Mouse (Mus musculus) megakaryocyte, embryonic 14.5 days (primary cell): Measurements from ENCODE around the gene Slc44a1. TPM values are rescaled to one million over a fixed set of nuclear protein-coding genes. Genes with fewer than 3 reads are reported as not detected.

Source experiments
- H3K27me3 ChIP-seq: replicated peaks from 2 replicates; pipeline ENCODE3; 2012; ENCODE audit warnings: inconsistent platforms
- H3K36me3 ChIP-seq: replicated peaks from 2 replicates; pipeline ENCODE3; 2012; ENCODE audit warnings: low read length, inconsistent platforms, mixed read lengths
- H3K4me1 ChIP-seq: 2 replicates; pipeline ENCODE4 v1.6.1; 2012; ENCODE audit warnings: inconsistent platforms
- H3K4me3 ChIP-seq: replicated peaks from 2 replicates; pipeline ENCODE3; 2012; ENCODE audit warnings: moderate library complexity, mild to moderate bottlenecking, inconsistent platforms
- H3K9me3 ChIP-seq: 2 replicates; pipeline ENCODE4 v1.6.1; 2012; ENCODE audit warnings: inconsistent platforms
- FLI1 ChIP-seq: IDR thresholded peaks from 2 replicates; pipeline ENCODE4 v1.6.1; 2012; ENCODE audit warnings: low read length, inconsistent platforms, mixed read lengths
- GATA1 ChIP-seq: IDR thresholded peaks from 3 replicates; pipeline ENCODE4 v1.6.1; 2012; ENCODE audit warnings: mixed read lengths, low read length, inconsistent platforms, borderline replicate concordance
- polyA plus RNA-seq: library from polyadenylated mRNA; stranded (reverse); fragments of >175 nt; gene quantifications from 2 replicates; pipeline ENCODE4 v1.2.3, GENCODE M21; 2012; ENCODE audit warnings: low replicate concordance; ENCODE audit not compliant: insufficient read depth

Slc44a1 gene
- polyA plus RNA-seq, 1 experiment, result 6.2 TPM

DNA sequence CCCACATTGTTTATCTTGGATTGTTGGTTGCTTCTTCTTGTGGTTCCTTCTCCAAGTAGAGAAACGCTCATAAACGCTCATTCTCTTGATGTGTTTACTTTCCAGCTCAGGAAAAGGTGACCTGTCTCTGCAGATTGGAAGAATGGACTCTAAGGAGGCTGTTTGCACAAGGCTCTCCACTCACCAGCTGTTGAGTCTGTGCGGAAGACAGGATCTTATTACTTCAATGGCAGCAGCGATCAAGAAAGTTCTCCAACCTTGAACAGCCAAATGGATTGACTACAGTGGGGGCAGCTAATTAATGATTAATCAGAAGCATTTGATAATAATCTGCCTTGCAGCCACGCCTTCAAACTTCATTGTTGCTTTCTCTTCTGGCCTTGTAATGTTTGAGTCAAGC lies 181.3 kb downstream of the Slc44a1 start:
- Histone ChIP-seq H3K27me3 (peaks cover 17% of the 10 kb centered on the region), H3K36me3 (no peaks in the 10 kb centered on the region), H3K9me3 (no peaks in the 10 kb centered on the region), H3K4me3 (no peak overlapping the region), H3K4me1 (no peaks in the 10 kb centered on the region)
- TF ChIP-seq FLI1 (no peak), GATA1 (no peak)

DNA sequence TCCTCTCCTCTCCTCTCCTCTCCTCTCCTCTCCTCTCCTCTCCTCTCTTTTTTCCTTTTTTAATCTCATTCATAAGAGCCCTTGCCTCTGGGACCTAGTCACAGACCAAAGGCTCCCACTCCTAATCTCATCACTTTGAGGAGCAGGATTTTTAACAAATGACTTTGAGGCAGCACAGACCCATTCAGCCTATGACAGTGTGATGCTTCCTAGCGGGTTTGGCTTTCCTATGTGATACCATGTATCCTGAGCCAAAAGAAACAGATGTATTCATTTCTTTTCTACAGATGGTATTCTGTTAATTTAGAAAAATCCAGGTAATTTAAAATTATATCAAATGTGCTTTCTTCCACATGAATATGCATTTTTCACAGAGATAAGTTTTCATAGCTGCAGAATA lies 183.5 kb downstream of the Slc44a1 start:
- no peak overlapping the region for H3K4me3 ChIP-seq
- no peaks in the 10 kb centered on the region for H3K9me3 ChIP-seq
- H3K27me3 ChIP-seq, result peaks cover 30% of the 10 kb centered on the region
- H3K36me3 ChIP-seq, result no peaks in the 10 kb centered on the region
- TF ChIP-seq GATA1 (no peak), FLI1 (no peak)
- no peaks in the 10 kb centered on the region for H3K4me1 ChIP-seq

DNA sequence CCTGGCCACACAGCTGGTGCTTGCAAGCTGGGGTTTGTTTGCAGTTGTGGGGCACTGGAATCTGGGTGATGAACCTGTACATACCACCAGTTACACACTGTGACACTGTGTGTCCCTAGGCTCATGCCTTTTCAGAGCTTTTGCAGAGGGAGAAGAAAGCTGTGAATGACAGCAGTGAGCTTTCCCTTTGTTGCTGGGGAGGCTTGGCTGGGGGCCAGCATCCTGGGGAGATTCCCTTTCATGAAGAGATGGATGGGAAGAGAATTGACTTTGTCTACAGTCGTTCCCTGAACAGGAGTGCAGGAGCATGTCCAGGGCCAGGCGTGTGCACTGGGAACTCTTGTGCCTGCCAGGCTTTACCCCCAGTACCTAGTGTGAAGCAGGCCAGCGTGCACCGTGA lies 184.6 kb downstream of the Slc44a1 start:
- Histone ChIP-seq H3K36me3 (no peaks in the 10 kb centered on the region), H3K9me3 (no peaks in the 10 kb centered on the region), H3K4me3 (no peak overlapping the region)

DNA sequence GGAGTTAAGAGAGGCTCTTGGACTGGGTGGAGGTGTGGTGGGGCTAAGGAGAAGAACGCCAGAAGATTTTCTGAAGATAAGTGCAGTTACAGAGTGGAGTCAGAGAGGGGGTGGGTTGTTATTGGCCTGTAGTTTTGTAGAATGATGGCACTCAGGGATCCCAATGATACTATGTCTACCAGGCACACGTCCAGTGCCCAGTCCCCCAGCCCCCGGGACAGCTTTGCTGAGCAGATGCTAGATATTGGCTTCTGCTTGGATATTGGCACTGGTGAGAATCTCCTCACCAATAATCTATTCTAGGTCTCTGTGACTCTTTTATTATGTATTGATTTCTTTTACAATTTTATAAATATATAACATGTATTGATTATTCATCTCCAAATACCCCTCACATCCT lies 185.1 kb downstream of the Slc44a1 start:
- H3K36me3 ChIP-seq, result no peaks in the 10 kb centered on the region
- no peaks in the 10 kb centered on the region for H3K9me3 ChIP-seq
- TF ChIP-seq FLI1, result no peak
- no peak for TF ChIP-seq GATA1
- H3K27me3 ChIP-seq, result peaks cover 42% of the 10 kb centered on the region
- H3K4me1 ChIP-seq, result no peaks in the 10 kb centered on the region
- no peak overlapping the region for H3K4me3 ChIP-seq

More for the DNA sequence above, 184.6 kb downstream of the Slc44a1 start:
- TF ChIP-seq GATA1, result no peak
- TF ChIP-seq FLI1, result no peak
- peaks cover 41% of the 10 kb centered on the region for H3K27me3 ChIP-seq
- H3K4me1 ChIP-seq, result no peaks in the 10 kb centered on the region

DNA sequence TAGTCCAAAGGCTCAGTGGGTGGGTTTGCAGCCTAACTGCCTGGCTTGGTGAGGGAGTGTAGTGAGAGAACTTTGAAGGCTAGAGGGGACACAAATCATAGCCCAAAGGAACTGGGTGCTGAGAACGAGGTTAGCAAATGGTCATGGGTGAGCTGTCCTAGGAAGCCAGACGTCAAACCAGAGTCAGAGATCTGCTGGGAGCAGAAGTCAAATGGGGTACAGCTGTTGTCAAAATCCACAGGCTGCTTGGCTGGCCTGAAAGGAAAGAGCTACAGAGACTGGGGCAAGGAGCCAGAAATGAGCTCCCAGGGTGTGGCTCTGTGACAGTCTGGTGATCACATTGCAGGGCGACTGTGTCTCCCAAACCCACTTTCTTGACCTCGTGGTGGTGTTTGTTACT lies 188.7 kb downstream of the Slc44a1 start:
- Histone ChIP-seq H3K4me3 (no peak overlapping the region), H3K9me3 (no peaks in the 10 kb centered on the region), H3K27me3 (peaks cover 67% of the 10 kb centered on the region), H3K4me1 (peaks cover 13% of the 10 kb centered on the region), H3K36me3 (no peaks in the 10 kb centered on the region)
- TF ChIP-seq GATA1 (no peak), FLI1 (no peak)

DNA sequence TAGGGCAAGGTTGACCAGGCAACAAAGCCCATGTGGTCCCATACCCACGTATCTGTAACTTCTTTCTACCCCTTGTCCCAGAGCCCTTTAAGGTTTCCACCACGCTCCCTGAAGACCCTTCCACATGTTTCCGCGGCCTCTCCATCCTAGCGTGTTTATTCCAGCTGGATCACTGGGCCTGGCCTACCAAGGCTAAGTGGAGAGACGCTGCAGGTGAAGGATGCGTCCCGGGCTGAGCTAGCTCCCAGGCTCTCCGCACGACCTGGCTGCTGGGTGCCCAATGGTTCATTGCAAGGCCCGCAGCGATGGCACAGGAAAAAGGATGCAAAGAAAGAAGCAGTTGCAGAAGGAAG lies 190.7 kb downstream of the Slc44a1 start:
- TF ChIP-seq GATA1 (no peak), FLI1 (no peak)
- peaks cover 13% of the 10 kb centered on the region for H3K4me1 ChIP-seq
- H3K36me3 ChIP-seq, result no peaks in the 10 kb centered on the region
- H3K27me3 ChIP-seq, result peaks cover 64% of the 10 kb centered on the region
- no peaks in the 10 kb centered on the region for H3K9me3 ChIP-seq
- peak overlapping the region; percentile 90 for H3K4me3 ChIP-seq

DNA sequence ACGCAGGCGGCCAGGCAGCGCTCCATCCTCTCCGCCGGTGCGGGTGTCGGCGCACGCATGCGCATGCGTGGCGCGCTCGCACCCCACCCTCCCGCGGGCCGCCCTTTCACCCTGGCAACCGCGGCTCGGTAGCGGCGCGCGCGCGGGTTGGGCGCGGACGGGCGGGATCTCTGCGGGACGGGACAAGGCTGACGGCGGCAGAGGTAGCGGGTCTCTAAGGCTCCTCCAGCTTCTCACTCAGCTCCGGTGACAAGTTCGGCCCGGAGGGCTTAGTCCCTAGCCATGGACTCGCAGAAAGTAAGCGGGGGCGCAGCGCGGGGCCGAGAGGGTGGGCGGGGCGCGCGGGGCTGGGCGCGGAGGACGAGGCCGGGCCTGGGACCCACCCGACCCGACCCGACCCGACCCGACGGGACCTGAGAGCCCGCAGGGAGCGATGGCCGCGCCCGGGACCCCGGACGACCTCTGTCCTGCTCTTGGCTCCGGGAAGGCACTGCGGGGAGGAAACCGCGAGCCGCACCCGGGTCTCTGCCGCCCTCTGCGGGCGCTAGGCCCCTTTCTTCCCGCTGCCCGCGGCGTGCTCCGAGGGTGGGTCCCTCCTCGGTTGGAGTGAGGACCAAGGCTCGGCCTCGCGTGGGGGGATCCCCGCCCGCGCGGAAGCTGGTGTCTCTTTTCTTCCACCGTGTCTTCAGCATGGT lies 191.2 kb downstream of the Slc44a1 start, which contains the start of gene Fsd1l:
Gene Fsd1l, plus strand, starts transcription at position 156 of the 695 bp plus-strand sequence.
- no peaks in the 10 kb centered on the region for H3K9me3 ChIP-seq
- H3K4me3 ChIP-seq, result peak within 1 kb of the TSS; percentile 90
- H3K4me1 ChIP-seq, result peaks cover 13% of the 10 kb centered on the region
- no peak for TF ChIP-seq GATA1
- TF ChIP-seq FLI1, result no peak
- H3K36me3 ChIP-seq, result no peaks in the 10 kb centered on the region
- peaks cover 65% of the 10 kb centered on the region for H3K27me3 ChIP-seq

DNA sequence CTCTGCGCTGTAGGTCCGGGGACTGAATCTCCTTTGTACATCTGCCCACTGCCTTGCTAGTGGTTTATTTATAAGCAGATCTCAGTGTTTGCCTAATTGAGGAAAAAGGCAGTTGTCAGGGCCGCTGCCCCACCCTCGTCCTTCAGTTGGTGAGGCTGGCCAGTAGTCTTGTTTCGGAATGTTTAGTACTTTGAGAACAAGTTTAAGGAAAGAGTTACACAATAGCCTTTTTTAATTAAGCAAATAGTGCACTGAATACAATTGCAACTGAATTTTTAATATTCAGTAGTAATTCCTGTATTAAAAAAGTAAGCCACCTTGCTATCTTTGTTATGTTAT lies 191.8 kb downstream of the Slc44a1 start:
- H3K27me3 ChIP-seq, result peaks cover 63% of the 10 kb centered on the region
- TF ChIP-seq FLI1 (no peak), GATA1 (no peak)
- peak overlapping the region; percentile 90 for H3K4me3 ChIP-seq
- no peaks in the 10 kb centered on the region for H3K36me3 ChIP-seq
- no peaks in the 10 kb centered on the region for H3K9me3 ChIP-seq
- peaks cover 13% of the 10 kb centered on the region for H3K4me1 ChIP-seq

DNA sequence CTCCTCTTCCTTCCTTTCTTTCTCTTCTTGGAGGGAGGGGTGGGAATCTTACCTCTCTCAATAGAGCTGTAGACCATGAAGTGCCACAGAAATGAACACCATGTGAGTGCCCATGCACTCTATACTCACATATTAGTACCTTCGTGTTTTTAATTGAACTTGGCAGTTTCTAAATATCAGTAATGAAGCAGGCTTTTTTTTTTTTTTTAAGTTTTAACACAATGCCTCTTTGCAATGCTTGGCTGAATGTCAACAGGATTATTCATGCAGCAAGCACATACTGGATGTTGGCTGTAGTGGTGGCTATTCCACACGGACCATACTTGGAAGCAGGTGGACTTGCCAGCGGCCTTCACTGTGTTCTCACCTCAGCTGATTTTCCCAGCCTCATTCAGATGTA lies 195.1 kb downstream of the Slc44a1 start:
- TF ChIP-seq FLI1, result no peak
- no peak for TF ChIP-seq GATA1
- no peak overlapping the region for H3K4me3 ChIP-seq

DNA sequence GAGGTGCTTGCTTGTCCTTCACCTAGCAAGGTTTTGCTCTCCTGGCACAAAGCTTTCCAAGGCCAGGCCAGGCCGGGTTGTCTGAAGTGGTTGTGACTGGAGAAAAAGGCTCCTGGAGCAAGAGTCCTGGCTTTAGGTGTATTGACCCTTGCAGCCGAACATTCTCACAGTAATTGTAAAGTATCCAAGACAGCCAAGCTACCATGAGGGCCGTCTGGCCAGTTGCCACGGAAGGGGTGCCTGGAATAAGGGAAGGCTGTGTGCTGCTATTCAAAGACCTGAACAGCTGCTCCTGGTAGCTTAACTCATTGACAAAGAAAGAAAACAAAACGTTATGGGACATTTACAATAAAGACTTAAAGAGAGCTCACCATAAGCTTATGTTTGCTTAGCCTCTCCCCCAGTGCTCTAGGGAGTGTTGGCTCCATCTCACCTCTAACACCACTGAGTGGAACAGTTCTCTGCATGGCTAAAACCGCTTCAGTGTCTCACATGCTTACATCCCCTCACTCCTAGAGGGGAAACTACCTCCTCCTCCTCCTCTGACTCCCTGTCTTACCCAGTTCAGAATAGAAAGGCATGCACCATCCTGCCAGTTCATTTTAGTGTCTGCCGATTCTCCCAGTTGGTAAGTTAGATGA lies 197.2 kb downstream of the Slc44a1 start:
- no peak for TF ChIP-seq FLI1
- TF ChIP-seq GATA1, result no peak

More for the DNA sequence above, 195.1 kb downstream of the Slc44a1 start:
- Histone ChIP-seq H3K4me1 (peaks cover 13% of the 10 kb centered on the region), H3K27me3 (peaks cover 38% of the 10 kb centered on the region), H3K9me3 (no peaks in the 10 kb centered on the region), H3K36me3 (no peaks in the 10 kb centered on the region)

More for the DNA sequence above, 197.2 kb downstream of the Slc44a1 start:
- Histone ChIP-seq H3K4me1 (no peaks in the 10 kb centered on the region), H3K36me3 (no peaks in the 10 kb centered on the region), H3K9me3 (peaks cover 8% of the 10 kb centered on the region), H3K4me3 (no peak overlapping the region), H3K27me3 (peaks cover 21% of the 10 kb centered on the region)
